8 mouse cellular contexts compared by ENCODE assay signal in the genomic region with DNA sequence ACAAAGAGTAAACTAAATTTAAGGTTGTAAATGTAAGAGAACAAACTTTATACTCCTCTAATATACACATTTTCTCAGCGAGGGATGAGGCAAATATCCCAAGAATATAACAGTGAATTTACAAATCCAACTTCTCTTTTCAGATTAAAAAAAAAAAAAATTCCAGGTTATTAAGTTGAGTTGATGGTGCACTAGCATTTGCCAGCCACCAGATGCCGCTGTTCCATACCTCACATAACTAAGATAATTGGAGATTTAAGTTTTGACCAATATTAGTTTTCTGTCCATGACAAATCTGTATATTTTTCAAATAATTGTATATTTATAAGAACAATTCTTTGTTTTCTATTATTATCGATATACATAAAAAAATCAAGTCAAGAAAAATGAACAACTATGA.
DNase-seq lines count a peak whose midpoint lies in the region; ATAC-seq and TF ChIP-seq lines count a peak whose summit lies in the region.

No protein-coding gene starts in this region.

- no peak overlapping the region for H3K4me3 ChIP-seq in forebrain, postnatal 0 days (ENCODE audit: low read depth, low read length)
- H3K4me3 ChIP-seq in forebrain, embryonic 10.5 days, result no peak overlapping the region
- H3K4me3 ChIP-seq in lung, embryonic 14.5 days (ENCODE audit: low read depth, low read length), result no peak overlapping the region
- no peak overlapping the region for H3K4me3 ChIP-seq in midbrain, embryonic 10.5 days
- H3K4me3 ChIP-seq in kidney, embryonic 14.5 days (ENCODE audit: low read length), result no peak overlapping the region

- WGBS in forebrain, postnatal 0 days, result 10% methylated on average over 3 of the region's 3 CpGs
- 6% methylated on average over 3 of the region's 3 CpGs for WGBS in forebrain, embryonic 10.5 days
- 11% methylated on average over 3 of the region's 3 CpGs for WGBS in lung, embryonic 14.5 days
- 10% methylated on average over 3 of the region's 3 CpGs for WGBS in midbrain, embryonic 10.5 days
- 11% methylated on average over 3 of the region's 3 CpGs for WGBS in kidney, embryonic 14.5 days

- TF ChIP-seq CTCF in forebrain, postnatal 0 days (IDR thresholded peaks at IDR 0.05; ENCODE audit: low read depth), result peak; percentile 75
- TF ChIP-seq CTCF in lung, embryonic 14.5 days (IDR thresholded peaks at IDR 0.05; ENCODE audit: low read depth), result peak; percentile 76

- ATAC-seq in forebrain, postnatal 0 days, result no peak
- ATAC-seq in lung, embryonic 14.5 days (ENCODE audit: insufficient read depth), result no peak
- ATAC-seq in common myeloid progenitor, adult 5-6 weeks (replicated peaks; ENCODE audit: low read depth, poor library complexity, severe bottlenecking), result peak; percentile 78
- no peak for ATAC-seq in kidney, embryonic 14.5 days (ENCODE audit: low FRiP score, low TSS enrichment)

- no peaks in the 10 kb centered on the region for H3K27me3 ChIP-seq in forebrain, postnatal 0 days (ENCODE audit: insufficient read depth, low read length)
- no peaks in the 10 kb centered on the region for H3K27me3 ChIP-seq in forebrain, embryonic 10.5 days (ENCODE audit: poor library complexity, severe bottlenecking)
- H3K27me3 ChIP-seq in lung, embryonic 14.5 days (ENCODE audit: insufficient read depth, low read length), result no peaks in the 10 kb centered on the region
- no peaks in the 10 kb centered on the region for H3K27me3 ChIP-seq in midbrain, embryonic 10.5 days (ENCODE audit: low read depth, poor library complexity, severe bottlenecking)
- no peaks in the 10 kb centered on the region for H3K27me3 ChIP-seq in kidney, embryonic 14.5 days (ENCODE audit: control insufficient read depth, insufficient read depth, low read length)

- no peaks in the 10 kb centered on the region for H3K4me1 ChIP-seq in forebrain, postnatal 0 days (ENCODE audit: insufficient read depth)
- no peaks in the 10 kb centered on the region for H3K4me1 ChIP-seq in forebrain, embryonic 10.5 days
- no peaks in the 10 kb centered on the region for H3K4me1 ChIP-seq in lung, embryonic 14.5 days (ENCODE audit: insufficient read depth)
- H3K4me1 ChIP-seq in midbrain, embryonic 10.5 days, result no peaks in the 10 kb centered on the region
- H3K4me1 ChIP-seq in kidney, embryonic 14.5 days (ENCODE audit: control insufficient read depth, insufficient read depth, low read length), result no peaks in the 10 kb centered on the region

- H3K27ac ChIP-seq in forebrain, postnatal 0 days (ENCODE audit: low read depth, low read length), result no peak overlapping the region
- no peak overlapping the region for H3K27ac ChIP-seq in forebrain, embryonic 10.5 days
- H3K27ac ChIP-seq in lung, embryonic 14.5 days (ENCODE audit: low read depth), result no peak overlapping the region
- no peak overlapping the region for H3K27ac ChIP-seq in midbrain, embryonic 10.5 days (replicated peaks)
- no peak overlapping the region for H3K27ac ChIP-seq in kidney, embryonic 14.5 days (ENCODE audit: low read depth, low read length)

- no peaks in the 10 kb centered on the region for H3K36me3 ChIP-seq in forebrain, postnatal 0 days (ENCODE audit: insufficient read depth)
- no peaks in the 10 kb centered on the region for H3K36me3 ChIP-seq in forebrain, embryonic 10.5 days (replicated peaks)
- no peaks in the 10 kb centered on the region for H3K36me3 ChIP-seq in lung, embryonic 14.5 days (ENCODE audit: insufficient read depth)
- no peaks in the 10 kb centered on the region for H3K36me3 ChIP-seq in midbrain, embryonic 10.5 days
- H3K36me3 ChIP-seq in kidney, embryonic 14.5 days (ENCODE audit: control insufficient read depth, insufficient read depth, low read length), result no peaks in the 10 kb centered on the region

- no peak overlapping the region for H3K4me2 ChIP-seq in forebrain, postnatal 0 days (ENCODE audit: low read depth)
- H3K4me2 ChIP-seq in lung, embryonic 14.5 days, result no peak overlapping the region
- H3K4me2 ChIP-seq in kidney, embryonic 14.5 days (replicated peaks; ENCODE audit: low read depth, low read length), result no peak overlapping the region

- peak; percentile 50 for DNase-seq in forebrain, postnatal 0 days
- no peak for DNase-seq in forebrain, embryonic 10.5 days (ENCODE audit: extremely low spot score, low spot score)
- peak; percentile 77 for DNase-seq in lung, embryonic 14.5 days
- no peak for DNase-seq in lung, postnatal 25 days (ENCODE audit: low spot score)
- peak; percentile 48 for DNase-seq in retina, postnatal 1 day
- DNase-seq in midbrain, embryonic 10.5 days (ENCODE audit: low spot score), result no peak

- no peak overlapping the region for H3K9ac ChIP-seq in forebrain, postnatal 0 days
- H3K9ac ChIP-seq in lung, embryonic 14.5 days, result no peak overlapping the region
- no peak overlapping the region for H3K9ac ChIP-seq in kidney, embryonic 14.5 days (ENCODE audit: low read depth, low read length)

- no peaks in the 10 kb centered on the region for H3K9me3 ChIP-seq in forebrain, postnatal 0 days (ENCODE audit: low read length)
- no peaks in the 10 kb centered on the region for H3K9me3 ChIP-seq in forebrain, embryonic 10.5 days
- no peaks in the 10 kb centered on the region for H3K9me3 ChIP-seq in lung, embryonic 14.5 days (ENCODE audit: low read depth, low read length)
- no peaks in the 10 kb centered on the region for H3K9me3 ChIP-seq in midbrain, embryonic 10.5 days (replicated peaks)
- no peaks in the 10 kb centered on the region for H3K9me3 ChIP-seq in kidney, embryonic 14.5 days (ENCODE audit: control insufficient read depth, low read length)

Comparison
In these comparisons a context has a peak if more than half of its experiments do, and no peak if none do; other contexts are left out.
1. DNase-seq: peak in forebrain, postnatal 0 days (single experiment), lung, embryonic 14.5 days (single experiment) and retina, postnatal 1 day (single experiment); none in forebrain, embryonic 10.5 days (single experiment), lung, postnatal 25 days (single experiment) and midbrain, embryonic 10.5 days (single experiment).